Mouse (Mus musculus) embryo, embryonic 9.5 days (tissue): Measurements from ENCODE around the gene Stard13.

ENCODE experiments used
- DNase-seq: peaks from one replicate; pipeline ENCODE4 v3.0.0-alpha.2; 2017; ENCODE audit errors: extremely low spot score

Gene Stard13

GRCm38 (mm10) chr5:151233400-151234031 is at the start of gene Stard13:
Gene Stard13, minus strand, starts transcription at chr5:151233836.
- DNase-seq: peak; percentile 68

GRCm38 (mm10) chr5:151279531-151279930 is 45.9 kb upstream of the Stard13 start:
- no peak for DNase-seq

GRCm38 (mm10) chr5:151277927-151278326 is 44.3 kb upstream of the Stard13 start:
- no peak for DNase-seq

GRCm38 (mm10) chr5:151275986-151276385 is 42.4 kb upstream of the Stard13 start:
- no peak for DNase-seq

- no peak for DNase-seq
Measured at GRCm38 (mm10) chr5:151274265-151274664, 40.6 kb upstream of the Stard13 start.

GRCm38 (mm10) chr5:151270815-151271214 is 37.2 kb upstream of the Stard13 start:
- no peak for DNase-seq

GRCm38 (mm10) chr5:151266896-151267634 is 33.4 kb upstream of the Stard13 start:
- DNase-seq: no peak

GRCm38 (mm10) chr5:151261558-151261957 is 27.9 kb upstream of the Stard13 start:
- DNase-seq: no peak

- no peak for DNase-seq
Measured at GRCm38 (mm10) chr5:151252213-151252612, 18.6 kb upstream of the Stard13 start.

- no peak for DNase-seq
Measured at GRCm38 (mm10) chr5:151251656-151252055, 18.0 kb upstream of the Stard13 start.

- no peak for DNase-seq
Measured at GRCm38 (mm10) chr5:151248671-151249620, 15.3 kb upstream of the Stard13 start.

- no peak for DNase-seq
Measured at GRCm38 (mm10) chr5:151248084-151248483, 14.4 kb upstream of the Stard13 start.

- DNase-seq: peak; percentile 37
Measured at GRCm38 (mm10) chr5:151247115-151247875, 13.7 kb upstream of the Stard13 start.

GRCm38 (mm10) chr5:151246287-151246686 is 12.7 kb upstream of the Stard13 start:
- no peak for DNase-seq

- no peak for DNase-seq
Measured at GRCm38 (mm10) chr5:151245571-151245970, 11.9 kb upstream of the Stard13 start.

GRCm38 (mm10) chr5:151238730-151239129 is 5.1 kb upstream of the Stard13 start:
- no peak for DNase-seq

GRCm38 (mm10) chr5:151236411-151236810 is 2.8 kb upstream of the Stard13 start:
- no peak for DNase-seq

GRCm38 (mm10) chr5:151232576-151233299 is 898 bp downstream of the Stard13 start:
- no peak for DNase-seq

GRCm38 (mm10) chr5:151231861-151232260 is 1.8 kb downstream of the Stard13 start:
- no peak for DNase-seq

- no peak for DNase-seq
Measured at GRCm38 (mm10) chr5:151231411-151231810, 2.2 kb downstream of the Stard13 start.

- no peak for DNase-seq
Measured at GRCm38 (mm10) chr5:151230427-151230826, 3.2 kb downstream of the Stard13 start.
